Mouse (Mus musculus) ES-Bruce4 (cell line): ENCODE results near the gene Nck1.

Experiments used
- CTCF ChIP-seq: IDR thresholded peaks from one replicate; pipeline ENCODE4 v1.8.1; 2011; ENCODE audit warnings: low read depth, low read length
- EP300 ChIP-seq: IDR thresholded peaks from 2 replicates; pipeline ENCODE4 v1.6.1; 2011; ENCODE audit warnings: low read depth, low read length; ENCODE audit not compliant: insufficient read depth
- POLR2A ChIP-seq: IDR thresholded peaks from one replicate; pipeline ENCODE4 v1.8.1; 2011; ENCODE audit warnings: low read length; ENCODE audit not compliant: insufficient read depth

DNA sequence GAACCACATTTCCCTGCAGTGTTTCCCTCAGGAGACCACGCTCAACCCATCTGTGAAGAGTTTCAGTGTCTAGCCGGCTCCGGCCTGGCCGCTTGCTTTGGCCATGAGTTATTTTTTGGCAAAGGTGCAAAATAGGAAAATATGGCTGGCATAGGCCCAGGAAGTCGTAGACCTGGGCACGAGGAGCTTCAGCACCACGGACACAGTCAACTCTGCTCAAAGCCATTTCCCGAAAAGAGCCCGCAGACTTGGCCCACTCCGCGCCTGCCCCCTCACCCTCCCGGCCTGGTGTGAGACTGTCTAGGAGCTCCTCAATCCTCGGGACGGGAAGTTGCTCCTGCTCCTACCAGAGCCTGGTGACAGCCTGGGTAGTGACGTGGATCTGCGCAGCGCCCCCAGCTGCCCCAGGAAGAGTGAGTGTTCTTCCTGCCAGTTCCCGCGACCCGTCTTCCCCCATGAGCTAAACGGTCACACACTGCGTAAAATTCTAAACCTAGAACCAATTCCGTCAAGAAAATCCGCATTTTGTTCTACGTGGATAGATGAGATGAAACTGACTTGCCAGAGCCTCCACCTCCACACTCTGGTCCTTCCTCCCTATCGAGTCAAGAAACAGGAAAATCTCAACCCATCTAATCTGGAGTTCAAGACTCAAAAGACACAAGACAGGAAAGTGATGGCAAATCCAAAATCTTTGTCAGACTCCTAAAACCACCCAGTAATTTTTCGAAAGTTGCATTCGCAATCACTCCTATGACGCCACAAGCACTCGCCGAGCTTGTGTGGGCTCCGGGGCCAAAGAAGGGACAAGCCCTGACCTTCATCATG, 24.1 kb upstream of the Nck1 start:
- TF ChIP-seq POLR2A: no peak
- peak; percentile 10 for TF ChIP-seq CTCF
- TF ChIP-seq EP300: no peak
